Mouse (Mus musculus): ENCODE data around the gene Cdkal1.

DNA sequence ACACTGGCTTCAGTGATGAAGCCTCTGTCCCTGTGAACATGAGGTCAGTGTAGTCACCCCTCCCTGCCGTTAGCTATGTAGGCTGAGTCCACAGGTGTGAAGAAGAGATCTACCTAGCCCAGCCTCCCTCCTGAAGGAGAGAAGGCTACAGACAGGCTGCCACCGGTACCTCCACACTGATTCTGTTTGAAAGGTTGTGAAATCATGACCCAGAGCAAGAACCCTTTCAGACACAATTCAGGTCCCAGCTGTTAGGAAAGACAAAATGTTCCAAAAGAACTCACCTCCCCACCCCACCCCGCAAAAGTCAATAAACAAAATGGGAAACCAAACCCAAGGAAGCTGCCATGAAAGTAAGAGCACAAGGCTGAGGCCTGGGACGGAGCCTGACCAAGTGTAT, 217.2 kb downstream of the Cdkal1 start:
- no peak for TF ChIP-seq CTCF (IDR thresholded peaks at IDR 0.05; ENCODE audit: extremely low read depth, insufficient read depth, insufficient read length, insufficient replicate concordance)
- no peak for TF ChIP-seq POLR2A (IDR thresholded peaks at IDR 0.05; ENCODE audit: low read depth, low read length)
